Mouse (Mus musculus): ENCODE measurements around the gene Tshz3. TPM values are rescaled to one million over a fixed set of nuclear protein-coding genes. Genes with fewer than 3 reads are reported as not detected.

The Tshz3 gene
- polyA plus RNA-seq, 1 experiment = 1.0 TPM

DNA sequence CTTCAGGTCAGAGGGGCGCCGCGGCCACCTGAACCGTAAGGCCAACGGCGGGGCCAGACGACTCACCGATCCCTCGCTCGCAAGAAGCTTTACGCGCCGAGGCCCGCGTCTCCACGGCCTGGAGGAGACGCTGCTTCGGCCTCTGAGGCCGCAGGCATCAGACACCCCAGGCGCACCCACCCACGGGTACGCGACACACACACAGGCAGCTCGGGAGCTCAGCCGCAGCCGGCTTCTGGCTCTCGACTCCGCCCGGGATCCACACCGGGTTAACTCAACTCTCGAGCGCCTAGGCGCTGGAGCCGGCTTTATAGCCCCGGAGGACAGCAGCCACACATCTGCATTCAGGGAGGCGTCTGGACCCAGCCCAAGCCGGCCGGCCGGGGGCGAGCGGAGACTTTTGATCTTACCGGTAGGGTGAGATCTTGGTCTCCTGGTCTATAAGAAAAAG, 2.1 kb upstream of the Tshz3 start:
- DNase-seq (ENCODE audit: low read depth, low spot score) = no peak

DNA sequence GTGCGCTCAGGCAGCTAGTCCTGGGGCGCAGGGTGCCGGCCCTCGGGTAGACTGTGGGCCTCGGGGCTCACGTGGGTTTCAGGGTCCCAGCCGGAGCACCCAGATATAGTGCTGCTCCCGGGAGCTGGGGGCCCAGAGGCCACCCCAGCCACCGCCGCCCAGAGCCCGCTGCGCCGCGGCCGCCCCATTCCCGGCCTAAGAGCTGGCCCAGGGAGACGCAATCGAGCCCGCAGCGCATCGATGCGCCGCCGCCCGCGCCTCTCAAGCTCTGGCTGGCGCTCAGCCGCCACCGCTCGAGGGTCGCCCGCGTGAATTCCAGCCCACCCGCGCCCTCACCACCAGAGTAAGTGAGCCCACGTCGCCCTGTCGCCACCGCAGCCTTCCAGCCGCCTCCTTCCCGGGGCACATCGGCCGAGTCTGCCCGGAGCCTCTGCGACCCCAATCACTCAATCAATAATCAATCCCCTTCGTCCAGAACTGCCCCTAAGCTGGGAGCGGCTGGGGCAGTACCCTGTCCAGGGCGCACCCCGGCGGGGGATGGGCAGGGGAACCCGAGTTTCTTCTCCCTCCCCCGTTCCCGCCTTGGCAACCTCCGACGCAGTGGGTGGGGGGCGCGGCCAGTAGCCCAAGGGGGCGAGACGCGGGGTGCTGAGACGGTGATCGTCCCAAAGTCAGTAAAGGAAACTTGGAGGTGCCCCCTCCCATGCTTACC, 1.4 kb upstream of the Tshz3 start:
- DNase-seq (ENCODE audit: low read depth, low spot score) = no peak
- WGBS = 2% methylated on average over 62 of the region's 62 CpGs

More for the DNA sequence above, 2.1 kb upstream of the Tshz3 start:
- WGBS = under 1% methylated on average over 42 of the region's 42 CpGs

DNA sequence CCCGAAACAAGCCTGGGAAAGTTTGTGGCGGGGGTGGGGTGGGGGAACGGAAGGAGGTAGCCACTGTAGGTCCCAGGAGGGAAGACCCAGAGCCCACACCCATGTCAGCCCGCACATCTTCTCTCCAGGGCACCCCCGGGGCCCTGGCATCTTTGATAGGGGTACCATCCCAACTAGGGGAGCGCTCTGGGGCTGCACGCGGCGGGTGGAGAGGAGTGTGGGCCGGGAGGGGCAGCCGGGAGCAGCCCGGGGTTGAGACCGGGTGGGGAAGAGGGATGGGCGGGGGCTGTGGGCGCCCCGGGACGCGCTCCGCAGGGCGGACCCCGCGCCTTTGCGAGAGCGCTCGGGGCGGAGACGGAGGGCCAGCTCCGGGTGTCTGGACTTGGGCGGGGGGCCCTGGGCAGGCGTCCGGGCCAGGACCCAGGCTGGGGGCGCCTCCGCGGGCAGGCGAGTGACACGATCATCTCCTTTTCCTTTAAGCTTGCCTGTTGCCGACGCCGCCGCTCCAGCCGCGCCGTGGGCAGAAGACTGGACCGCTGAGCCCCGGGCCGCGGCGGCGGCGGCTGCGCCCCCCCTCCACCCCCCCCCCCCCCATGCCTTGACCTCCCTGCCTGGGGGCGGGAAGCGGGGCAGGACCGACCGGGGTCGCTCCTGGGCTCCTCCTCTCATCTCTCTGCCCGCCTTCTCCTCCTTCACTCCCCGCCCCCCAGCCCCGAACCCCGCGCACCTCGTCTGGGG, 631 bp upstream of the Tshz3 start:
- under 1% methylated on average over 56 of the region's 62 CpGs for WGBS
- DNase-seq (ENCODE audit: low read depth, low spot score) = no peak

DNA sequence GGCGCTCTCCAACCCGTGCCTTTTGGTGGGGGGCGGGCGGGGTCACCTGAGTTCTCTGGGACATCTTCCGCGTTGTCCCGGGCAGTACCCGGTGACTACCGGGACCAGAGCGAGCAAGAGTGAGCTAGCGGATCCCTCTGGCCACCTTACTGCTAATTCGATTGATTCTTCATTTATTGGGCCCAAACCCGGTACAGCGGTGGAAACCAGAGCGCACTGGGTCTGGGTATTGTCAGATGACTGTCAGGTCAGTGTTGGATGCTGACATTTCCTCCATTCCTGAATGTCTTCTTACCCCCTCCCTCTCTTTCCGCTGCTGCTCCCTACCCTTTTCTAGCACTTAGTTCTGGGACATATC, 650 bp downstream of the Tshz3 start:
- WGBS = 2% methylated on average over 16 of the region's 16 CpGs
- DNase-seq (ENCODE audit: low read depth, low spot score) = no peak

DNA sequence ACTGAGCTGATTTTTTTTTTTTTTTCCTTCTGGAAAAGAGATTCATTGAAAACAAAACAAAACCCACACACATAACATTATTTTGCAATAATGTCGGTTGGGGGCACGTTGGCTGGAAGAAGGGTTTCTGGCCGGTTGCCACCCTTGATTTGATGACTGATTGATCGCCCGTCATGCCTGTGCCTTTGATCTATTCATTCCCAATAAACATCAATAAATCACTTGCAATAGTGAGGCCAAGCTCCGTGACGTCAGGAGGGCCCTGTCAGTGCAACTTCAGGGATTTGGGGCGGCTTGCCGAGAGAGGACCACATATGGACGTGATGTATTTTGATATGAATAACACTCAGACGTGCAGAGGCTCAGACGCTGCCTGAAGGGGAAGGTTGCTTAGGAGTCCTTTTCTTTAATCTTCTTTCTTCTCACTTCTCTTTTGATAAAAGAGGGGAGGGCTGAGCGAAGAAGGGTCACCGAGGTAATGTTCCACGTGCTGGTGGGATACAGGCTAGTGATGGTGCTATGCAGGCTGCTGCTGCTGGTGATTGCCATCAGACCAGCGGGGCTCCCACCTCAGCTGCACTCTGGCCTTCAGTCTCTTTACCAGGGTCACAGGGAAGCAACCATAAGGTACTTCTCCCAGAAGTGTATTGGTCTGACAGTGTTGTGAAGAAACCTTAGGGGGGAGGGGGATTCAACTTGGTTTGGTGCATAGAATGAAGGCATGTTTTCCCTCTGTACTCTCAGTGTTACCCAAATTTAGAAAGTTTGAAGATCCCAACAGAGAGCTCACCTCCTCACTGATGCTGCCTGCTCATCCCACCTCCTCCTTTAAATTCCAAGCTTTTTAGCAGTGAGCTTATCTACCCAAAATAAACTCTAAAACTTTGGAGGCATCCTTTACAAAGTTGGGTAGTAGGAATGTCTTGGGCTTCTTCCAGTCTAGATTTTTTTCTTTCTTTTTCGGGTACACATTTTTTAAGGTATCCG, 1.4 kb downstream of the Tshz3 start:
- DNase-seq (ENCODE audit: low read depth, low spot score) = no peak
- 18% methylated on average over 18 of the region's 18 CpGs for WGBS

DNA sequence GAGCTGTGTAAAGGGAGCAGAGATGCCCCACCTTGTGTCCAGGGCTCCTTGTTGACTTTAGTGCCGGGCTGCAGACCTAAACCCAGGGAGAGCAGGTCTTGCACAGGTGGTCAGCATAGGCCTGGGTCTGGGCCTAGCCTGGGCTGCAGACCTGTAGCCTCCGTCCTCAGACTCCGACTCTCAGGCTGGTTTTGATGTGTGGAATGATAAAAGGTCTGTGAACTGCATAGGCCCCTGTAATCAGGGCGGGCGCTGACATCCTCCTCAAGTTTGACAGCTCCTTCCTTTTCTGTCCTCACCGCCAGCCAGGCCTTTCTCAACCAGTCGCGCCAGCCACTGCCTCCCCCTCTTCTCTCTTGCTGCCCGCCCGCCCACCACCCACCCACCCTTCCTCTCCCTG, 8.7 kb downstream of the Tshz3 start:
- WGBS = 65% methylated on average over 10 of the region's 10 CpGs
- DNase-seq (ENCODE audit: low read depth, low spot score) = no peak

DNA sequence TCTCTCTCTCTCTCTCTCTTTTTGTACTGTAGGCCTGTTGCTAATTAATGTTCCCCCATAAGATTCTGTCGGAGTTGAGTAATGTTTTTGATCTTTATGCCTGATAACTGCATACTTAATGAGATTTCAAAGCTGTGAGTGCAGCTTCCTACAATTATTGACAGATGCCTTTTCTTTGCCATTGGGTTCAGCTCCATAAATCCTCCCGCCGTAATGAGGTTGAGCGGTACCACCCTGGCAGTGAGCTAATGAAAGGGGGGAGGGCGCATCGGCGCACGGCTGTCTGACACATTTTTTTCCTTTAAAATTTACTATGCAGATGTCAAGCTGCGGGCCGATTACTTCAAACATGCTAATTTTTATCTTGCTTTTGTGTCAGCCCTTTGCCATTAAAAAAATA, 9.3 kb downstream of the Tshz3 start:
- no peak for DNase-seq (ENCODE audit: low read depth, low spot score)
- WGBS = 34% methylated on average over 10 of the region's 10 CpGs

DNA sequence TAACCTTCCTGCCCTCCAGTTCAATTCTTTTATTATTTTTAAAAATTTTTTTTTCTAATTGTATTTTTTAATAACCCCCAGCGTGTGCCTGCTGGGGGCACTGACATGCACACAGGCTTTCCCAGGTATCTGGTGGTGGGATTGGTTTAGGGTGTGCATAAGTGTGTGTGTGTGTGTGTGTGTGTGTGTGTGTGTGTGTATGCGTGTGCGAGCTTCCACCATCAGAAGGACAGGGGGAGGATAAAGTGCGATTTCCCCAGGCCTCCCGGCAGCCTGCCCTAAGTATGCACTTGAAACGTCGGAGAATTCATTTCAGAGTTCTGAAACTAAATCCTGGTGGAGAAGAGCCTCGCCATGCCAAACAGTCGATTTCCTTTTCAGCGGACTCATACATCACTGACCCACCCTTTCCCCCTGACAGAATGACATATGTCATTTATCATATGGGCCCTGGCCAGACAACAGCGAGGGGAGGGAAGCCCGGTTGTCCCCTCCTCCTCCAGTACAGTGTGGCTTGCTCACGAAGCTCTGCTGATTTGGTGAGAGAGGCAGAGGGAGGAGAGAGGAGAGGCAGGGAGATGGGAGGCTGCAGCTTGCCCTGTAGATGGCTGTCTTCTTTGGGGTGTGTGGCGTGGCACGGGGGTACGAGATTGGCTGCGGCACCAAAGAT, 9.9 kb downstream of the Tshz3 start:
- DNase-seq (ENCODE audit: low read depth, low spot score) = no peak
- WGBS = 24% methylated on average over 17 of the region's 17 CpGs

DNA sequence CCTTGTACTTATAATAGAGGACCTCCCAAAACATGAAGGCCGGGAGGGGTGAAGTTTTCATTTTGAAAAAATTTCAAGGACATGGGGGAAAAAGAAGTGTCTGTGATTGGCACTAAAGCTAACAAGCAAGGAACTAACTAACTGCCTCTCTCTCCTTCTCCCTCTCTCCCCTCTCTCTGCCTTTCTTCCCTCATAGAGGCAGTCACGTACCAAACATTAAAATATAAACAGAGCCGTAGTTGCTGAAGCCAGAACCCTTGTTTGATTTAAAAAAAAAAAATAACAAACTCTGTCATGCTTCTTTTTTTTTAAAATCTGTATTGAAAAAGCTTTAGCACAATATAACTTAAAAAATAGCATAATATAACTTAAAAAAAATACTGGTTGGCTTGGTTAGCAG, 10.9 kb downstream of the Tshz3 start:
- WGBS = 37% methylated on average over 3 of the region's 3 CpGs
- DNase-seq (ENCODE audit: low read depth, low spot score) = no peak

DNA sequence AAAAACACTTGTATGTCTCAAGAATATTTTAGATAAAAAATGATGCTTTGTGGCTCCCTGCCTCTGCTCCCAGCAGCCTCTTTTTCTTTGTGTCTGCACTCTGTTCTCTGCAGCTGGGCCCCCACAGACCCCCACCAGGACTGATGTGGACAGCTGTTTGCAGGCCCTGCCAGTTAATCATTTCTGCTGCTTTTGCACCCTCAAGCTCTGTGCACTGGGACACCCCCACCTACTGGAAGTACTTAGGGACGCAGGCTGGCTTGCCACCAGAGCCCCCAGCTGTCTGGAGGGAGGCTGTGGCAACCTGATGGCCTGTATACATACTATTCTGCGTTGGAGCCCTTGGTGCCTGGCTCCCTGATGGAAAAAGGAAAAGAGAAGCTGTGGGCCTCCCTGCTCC, 11.3 kb downstream of the Tshz3 start:
- DNase-seq (ENCODE audit: low read depth, low spot score) = no peak
- WGBS = 22% methylated on average over 2 of the region's 2 CpGs

DNA sequence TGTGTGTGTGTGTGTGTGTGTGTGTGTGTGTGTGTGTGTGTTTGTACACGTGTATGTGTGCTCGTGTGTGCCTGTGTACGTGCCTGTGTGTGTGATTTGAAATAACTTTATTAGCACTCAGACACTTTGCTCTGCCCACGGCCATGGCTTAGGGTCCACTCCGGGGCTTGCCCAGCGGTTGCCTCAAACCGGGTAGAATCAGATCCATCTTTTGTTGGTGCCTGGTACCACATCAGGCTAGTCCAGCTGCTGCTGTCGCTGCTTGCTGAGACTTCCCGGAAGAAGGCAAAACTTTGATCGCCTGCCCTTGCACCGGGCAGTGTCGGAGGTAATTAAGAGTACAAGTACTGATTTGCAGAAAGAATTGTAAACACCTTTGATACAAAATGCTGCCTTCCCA, 12.1 kb downstream of the Tshz3 start:
- 39% methylated on average over 12 of the region's 12 CpGs for WGBS
- DNase-seq (ENCODE audit: low read depth, low spot score) = no peak

DNA sequence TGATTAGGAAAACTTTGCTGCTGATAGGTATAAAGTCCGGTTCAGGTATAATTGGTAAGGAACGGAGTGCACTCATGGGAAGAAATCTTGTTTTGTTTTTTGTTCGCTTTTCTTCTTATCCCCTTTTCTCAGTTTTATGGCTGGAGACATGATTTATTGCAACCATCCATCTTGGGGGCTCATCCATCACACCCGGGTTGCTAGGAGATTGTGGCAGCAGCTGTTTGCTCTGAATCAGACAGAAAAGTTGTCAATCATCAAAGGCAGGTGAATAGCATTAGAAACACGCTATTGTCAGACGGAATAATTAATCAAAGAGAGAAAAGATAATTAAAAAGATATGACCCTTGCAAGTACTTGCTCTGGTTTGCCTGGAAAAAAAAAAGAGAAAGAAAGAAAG, 12.5 kb downstream of the Tshz3 start:
- no peak for DNase-seq (ENCODE audit: low read depth, low spot score)
- 38% methylated on average over 6 of the region's 6 CpGs for WGBS

DNA sequence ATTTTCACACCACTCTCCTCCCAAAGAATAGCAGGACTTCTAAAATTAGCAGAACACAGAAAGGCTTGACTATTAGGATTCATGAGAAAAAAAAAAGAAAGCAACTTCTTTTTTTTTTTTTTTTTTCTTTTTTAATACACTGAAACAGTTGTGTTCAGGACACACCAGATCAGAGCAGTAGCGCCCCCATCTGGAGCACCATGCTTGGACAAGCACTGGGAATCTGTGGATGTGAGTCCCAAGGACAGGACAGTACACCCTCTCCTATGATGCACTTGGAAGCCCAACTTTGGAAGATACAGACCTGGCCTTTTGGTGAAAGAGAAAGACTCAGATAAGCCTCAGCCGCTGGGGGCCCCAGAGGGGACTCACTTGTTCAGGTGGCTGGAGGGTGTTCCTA, 13.8 kb downstream of the Tshz3 start:
- DNase-seq (ENCODE audit: low read depth, low spot score) = no peak
- WGBS = 40% methylated on average over 2 of the region's 2 CpGs

DNA sequence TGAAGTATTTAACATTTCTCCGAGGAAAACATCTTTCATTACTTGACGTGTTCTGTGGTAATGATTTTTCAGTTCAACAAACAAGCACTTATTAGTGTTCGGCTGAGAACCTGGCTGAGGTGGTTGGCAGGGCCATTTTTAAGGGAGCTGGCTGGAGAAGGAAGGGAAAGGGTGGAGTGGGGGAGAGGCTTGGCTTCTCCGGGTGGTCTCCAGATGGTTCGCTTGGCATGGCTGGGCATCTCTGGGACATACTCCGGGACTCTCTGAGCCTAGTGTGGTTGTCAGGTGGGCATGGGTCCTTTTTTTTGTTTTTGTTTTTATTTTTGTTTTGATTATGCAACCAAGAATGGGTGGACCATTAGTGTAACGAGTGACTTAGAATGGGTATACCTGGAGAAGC, 16.4 kb downstream of the Tshz3 start:
- no peak for DNase-seq (ENCODE audit: low read depth, low spot score)
- 78% methylated on average over 7 of the region's 7 CpGs for WGBS

DNA sequence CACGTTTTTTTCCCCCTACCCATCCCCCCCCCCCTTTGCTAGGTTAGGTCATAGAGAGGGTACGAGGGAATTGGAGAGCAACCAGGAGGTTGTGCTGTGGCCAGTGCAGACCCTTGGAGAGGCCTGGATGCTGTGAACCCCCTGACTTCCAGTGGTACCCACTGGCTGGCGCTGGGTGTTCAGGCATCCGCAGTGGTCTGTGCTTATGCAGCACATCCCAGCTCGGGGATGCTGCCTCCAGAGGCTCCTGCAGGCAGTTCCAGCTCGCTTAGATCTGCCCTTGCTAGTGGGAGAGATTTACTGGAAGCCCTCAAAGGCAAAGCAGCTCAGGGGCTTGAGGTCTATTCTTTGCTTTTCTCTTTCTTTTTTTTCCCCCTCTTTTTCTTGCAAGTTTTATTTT, 19.3 kb downstream of the Tshz3 start:
- 36% methylated on average over 6 of the region's 6 CpGs for WGBS
- no peak for DNase-seq (ENCODE audit: low read depth, low spot score)

DNA sequence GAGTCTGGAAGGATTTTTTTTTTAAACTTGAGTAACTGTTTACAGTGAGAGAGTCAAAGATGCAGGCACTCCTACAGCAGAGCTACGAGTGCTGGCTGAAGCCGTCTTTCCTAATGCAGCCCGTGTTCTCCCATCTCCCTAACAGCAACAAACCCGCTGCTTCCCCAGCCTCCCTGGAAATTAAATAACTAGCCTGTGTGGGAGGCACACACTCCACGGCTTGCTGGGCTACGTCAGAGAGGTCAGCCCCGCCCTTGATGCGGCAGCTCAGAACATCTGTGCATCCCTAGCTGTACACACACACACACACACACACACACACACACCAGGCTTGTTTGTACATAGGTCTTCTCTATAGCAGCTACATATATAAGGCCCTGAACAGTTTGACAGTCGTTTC, 22.9 kb downstream of the Tshz3 start:
- no peak for DNase-seq (ENCODE audit: low read depth, low spot score)
- 35% methylated on average over 9 of the region's 9 CpGs for WGBS

DNA sequence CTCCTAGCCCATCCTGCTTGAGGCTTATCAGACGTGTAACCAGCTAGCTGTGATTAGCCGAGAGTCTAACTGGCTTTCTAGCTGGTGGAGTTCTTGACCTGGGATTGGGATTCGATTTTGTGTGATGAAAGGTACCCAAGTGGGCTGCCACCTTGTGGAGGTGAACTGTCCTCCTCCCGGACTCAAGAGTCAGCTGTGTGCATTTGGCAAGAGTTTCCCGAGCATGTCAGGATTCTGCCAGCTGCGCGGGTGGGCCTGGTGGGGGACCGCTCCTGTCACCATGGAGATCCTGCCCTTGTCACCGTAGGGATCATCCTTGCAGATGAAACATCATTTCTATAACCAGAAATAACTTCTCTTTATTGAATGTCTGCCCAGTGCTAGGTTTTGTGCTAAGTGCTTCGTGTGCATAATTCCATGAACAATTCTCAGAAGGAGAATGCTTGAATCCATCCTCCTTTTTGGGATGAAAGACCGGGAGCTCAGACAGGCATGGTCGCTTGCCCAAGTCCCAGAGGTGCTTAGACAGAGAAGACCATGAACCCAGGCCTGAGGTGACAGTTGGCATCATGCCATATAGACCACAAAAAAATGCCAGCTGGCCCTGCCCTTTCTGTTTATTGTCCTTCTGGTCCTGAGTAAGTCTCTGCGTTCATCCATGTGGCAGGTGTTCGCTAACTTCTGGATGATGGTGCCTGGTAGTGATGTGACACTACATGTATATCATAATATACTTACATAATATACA, 38.6 kb downstream of the Tshz3 start:
- 76% methylated on average over 14 of the region's 14 CpGs for WGBS
- no peak for DNase-seq (ENCODE audit: low read depth, low spot score)

DNA sequence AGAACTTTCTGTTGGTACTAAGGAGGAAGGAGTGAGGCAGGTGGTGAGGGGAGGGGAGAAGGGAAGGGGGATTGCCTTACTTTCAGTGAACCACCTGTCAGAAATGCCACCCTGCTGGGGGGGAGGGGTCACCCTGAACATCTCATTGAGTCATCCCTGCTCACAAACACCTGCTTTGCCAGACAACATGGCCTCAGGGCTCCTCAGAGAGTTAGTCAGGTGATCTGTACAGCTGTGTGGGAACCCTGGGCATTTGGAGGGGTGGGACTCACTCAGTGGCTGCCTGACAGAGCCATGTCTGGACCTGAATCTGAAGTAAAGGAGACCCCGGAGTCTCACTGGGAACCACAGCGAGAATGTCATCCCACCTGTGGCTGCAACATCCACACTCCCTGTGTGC, 53.6 kb downstream of the Tshz3 start:
- WGBS = 94% methylated on average over 2 of the region's 2 CpGs
- DNase-seq (ENCODE audit: low read depth, low spot score) = no peak

DNA sequence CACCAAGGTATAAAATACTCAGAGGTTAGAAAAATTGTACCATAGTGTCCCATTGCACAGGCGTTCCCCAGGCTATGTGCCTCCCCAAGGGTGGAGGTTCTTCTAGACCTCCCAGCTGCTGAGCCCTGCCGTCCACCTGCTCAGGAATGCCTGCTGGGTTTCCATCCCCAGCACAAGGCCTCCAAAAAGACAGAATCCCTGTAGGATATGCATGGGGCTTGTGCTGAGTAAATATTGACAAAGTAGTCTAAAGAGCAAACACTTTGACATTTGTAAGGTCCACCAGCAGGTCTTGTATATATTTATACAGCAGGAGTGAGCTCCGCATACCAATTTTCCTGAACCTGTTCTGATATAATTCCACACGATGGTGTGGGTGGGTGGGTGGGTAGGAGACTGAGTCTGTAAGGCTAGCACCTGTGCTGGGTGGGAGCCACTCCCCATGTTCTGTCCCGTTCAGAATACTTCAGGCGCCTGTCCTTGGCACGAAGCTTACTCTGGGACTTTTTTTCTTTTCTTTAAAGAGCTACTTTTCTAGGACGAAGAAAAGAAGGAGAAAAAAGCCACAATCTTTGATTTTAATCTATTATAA, 69.7 kb downstream of the Tshz3 start:
- WGBS = 31% methylated on average over 8 of the region's 8 CpGs
- no peak for DNase-seq (ENCODE audit: low read depth, low spot score)

Data from large intestine, adult 2 months (tissue).